Mouse (Mus musculus) stomach, postnatal 0 days (tissue): ENCODE results near the gene Nat8f1.

Experiments used
- CTCF ChIP-seq: IDR thresholded peaks from 2 replicates; pipeline ENCODE4 v1.5.1; 2016; ENCODE audit warnings: antibody characterized with exemption, low read depth, mild to moderate bottlenecking, moderate library complexity
- EP300 ChIP-seq: optimal IDR thresholded peaks from 2 replicates; pipeline ENCODE3; 2016; ENCODE audit warnings: antibody characterized with exemption

DNA sequence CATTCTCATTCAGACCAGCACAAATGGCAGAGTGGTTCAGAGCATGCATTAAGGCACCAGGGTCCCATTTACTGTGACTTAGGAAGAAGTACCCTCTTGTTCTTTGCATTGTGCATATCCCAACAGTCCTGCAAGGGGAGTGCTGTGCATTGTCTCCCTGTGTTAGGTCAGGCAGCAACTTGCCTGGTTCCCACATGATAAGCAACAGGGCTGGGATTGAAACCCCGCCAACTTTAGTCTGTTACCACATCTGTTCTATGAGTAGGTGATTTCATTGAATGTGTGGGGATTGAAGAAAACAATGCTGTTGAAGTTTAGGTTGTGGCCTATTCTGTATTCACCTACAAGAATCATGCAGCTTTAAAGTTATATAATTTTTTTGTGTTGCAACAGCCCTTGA, 11.2 kb upstream of the Nat8f1 start:
- TF ChIP-seq CTCF (no peak), EP300 (no peak)
